Mouse (Mus musculus) olfactory bulb, adult 2 months (tissue): ENCODE measurements around the gene Mcm5. TPM values are rescaled to one million over a fixed set of nuclear protein-coding genes. Genes with fewer than 3 reads are reported as not detected.

ENCODE experiments used
- H3K27ac ChIP-seq: fragments of 200-500 bp; 2 replicates; pipeline ENCODE4 v1.5.1; 2012; ENCODE audit warnings: low read depth, low read length; ENCODE audit not compliant: insufficient read depth
- H3K4me1 ChIP-seq: fragments of 200-500 bp; 2 replicates; pipeline ENCODE4 v1.6.1; 2012; ENCODE audit warnings: low read length; ENCODE audit not compliant: control insufficient read depth, insufficient read depth
- H3K4me3 ChIP-seq: fragments of 200-500 bp; 2 replicates; pipeline ENCODE4 v1.5.1; 2012; ENCODE audit warnings: mild to moderate bottlenecking, low read depth, low read length, moderate library complexity; ENCODE audit not compliant: insufficient read depth
- CTCF ChIP-seq: fragments of 200-500 bp; IDR thresholded peaks from 2 replicates; pipeline ENCODE4 v1.5.1; 2012; ENCODE audit warnings: low read depth, mild to moderate bottlenecking, low read length, moderate library complexity; ENCODE audit not compliant: insufficient read depth
- POLR2A ChIP-seq: fragments of 200-500 bp; IDR thresholded peaks from 2 replicates; pipeline ENCODE4 v1.6.1; 2012; ENCODE audit warnings: mild to moderate bottlenecking, low read depth, low read length, moderate library complexity; ENCODE audit not compliant: insufficient read depth
- WGBS: fragments of 180-500 bp; shearing (Covaris S2); methylation state at CpG from one replicate; pipeline ENCODE4 v1.1.7; 2018; 5-methylcytosine and 5-hydroxymethylcytosine counted together
- polyA plus RNA-seq: library from polyadenylated mRNA; stranded (reverse); fragments of >200 nt; gene quantifications from 2 replicates; pipeline ENCODE4 v1.2.4, GENCODE M21; 2012; ENCODE audit warnings: low replicate concordance; ENCODE audit not compliant: missing spikeins, insufficient read depth, insufficient read length

Gene Mcm5
- polyA plus RNA-seq, 1 experiment = not detected

DNA sequence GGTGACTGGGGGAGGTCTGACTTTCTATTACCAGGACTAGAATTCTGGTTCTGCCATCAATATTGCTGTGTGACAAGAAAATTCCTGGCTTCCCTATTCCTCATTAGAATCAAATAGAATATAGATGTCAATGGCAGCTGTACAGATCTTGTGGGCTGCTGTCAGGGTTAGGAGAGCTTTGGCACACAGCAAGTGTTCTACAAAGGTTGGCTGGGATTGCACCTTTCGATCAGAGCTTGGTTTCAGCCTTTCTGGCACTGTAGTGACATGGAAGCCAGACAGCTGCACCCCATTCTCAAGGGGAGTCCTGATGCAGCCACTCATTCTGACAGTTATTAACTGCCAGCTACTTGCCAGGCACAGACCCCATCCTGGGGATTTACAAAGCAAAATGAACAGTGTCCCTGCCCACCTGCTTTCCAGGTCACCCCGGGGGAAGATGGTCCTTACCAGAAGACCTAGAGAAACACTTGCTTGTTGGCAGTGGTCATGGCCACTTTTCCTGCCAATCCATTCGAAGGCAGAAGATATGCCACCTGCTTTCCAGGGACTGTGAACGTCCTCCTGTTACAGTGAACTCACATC, 18.5 kb upstream of the Mcm5 start:
- Histone ChIP-seq H3K4me3 (no peak overlapping the region), H3K4me1 (peaks cover 14% of the 10 kb centered on the region), H3K27ac (no peak overlapping the region)
- TF ChIP-seq POLR2A (no peak), CTCF (no peak)
- WGBS = 85% methylated on average over 4 of the region's 4 CpGs

DNA sequence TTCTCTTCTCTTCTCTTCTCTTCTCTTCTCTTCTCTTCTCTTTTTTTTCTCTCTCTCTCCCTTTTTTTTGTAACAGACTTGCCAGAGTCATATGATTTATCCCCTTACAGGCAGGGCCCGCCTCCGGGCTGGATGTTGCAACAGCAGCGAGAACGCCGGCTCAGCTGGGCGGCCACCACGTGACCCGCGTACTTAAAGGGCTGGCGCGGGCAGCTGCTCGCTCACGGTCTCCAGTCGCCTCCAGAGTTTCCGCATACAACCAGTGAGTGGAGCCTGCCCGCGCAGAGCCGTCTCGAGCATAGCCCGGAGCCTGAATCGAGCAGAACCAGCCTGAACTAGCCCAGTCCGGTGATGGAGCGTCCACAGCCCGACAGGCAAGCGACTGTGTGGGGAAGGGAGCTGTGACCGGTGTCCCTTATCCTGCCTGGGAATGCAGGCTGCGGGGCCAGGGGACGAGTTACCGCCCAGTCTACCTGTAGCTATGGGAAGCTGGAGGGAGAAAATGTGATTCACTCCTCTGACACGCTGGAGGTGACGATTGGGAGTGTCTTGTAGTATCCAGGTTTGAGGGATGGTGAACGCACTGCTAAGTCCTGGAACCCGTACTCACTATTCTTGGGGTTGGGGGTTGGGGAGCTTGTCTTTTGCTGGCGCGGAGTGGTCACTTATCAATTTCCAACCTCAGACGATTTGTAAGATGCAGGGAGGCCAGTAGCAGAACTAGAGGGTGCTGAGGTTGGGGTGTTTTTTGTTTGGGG, 15.8 kb upstream of the Mcm5 start, which contains the start of gene Hmox1:
TSS of gene Hmox1 (plus strand) at position 223 of the 758 bp plus-strand sequence.
- peaks cover 14% of the 10 kb centered on the region for H3K4me1 ChIP-seq
- peak within 1 kb of the TSS; percentile 51 for H3K4me3 ChIP-seq
- no peak within 1 kb of the TSS for H3K27ac ChIP-seq
- WGBS = 3% methylated on average over 36 of the region's 36 CpGs
- TF ChIP-seq POLR2A (no peak), CTCF (no peak)

DNA sequence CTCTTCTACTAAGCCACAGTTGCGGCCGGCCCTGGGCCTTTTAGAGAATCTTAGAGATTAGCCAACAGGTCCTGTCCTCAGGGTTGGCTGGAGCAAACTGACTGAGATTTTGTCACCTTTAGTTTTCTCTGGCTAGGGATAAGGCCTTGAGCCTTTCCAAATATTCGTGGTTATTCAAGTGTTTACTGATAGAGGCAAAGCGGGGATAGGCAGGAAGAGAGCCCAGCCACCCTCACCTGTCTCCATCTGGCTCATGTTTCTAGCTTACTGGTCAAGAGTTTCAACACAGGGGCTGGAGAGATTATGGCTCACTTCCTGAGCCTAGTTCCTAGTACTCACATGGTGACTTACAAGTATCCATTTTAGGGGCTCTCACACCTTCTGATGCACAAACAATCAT, 6.4 kb upstream of the Mcm5 start:
- no peak overlapping the region for H3K27ac ChIP-seq
- no peak overlapping the region for H3K4me3 ChIP-seq
- H3K4me1 ChIP-seq = no peaks in the 10 kb centered on the region
- TF ChIP-seq CTCF = no peak
- no peak for TF ChIP-seq POLR2A
- WGBS = 94% methylated on average over 4 of the region's 4 CpGs

DNA sequence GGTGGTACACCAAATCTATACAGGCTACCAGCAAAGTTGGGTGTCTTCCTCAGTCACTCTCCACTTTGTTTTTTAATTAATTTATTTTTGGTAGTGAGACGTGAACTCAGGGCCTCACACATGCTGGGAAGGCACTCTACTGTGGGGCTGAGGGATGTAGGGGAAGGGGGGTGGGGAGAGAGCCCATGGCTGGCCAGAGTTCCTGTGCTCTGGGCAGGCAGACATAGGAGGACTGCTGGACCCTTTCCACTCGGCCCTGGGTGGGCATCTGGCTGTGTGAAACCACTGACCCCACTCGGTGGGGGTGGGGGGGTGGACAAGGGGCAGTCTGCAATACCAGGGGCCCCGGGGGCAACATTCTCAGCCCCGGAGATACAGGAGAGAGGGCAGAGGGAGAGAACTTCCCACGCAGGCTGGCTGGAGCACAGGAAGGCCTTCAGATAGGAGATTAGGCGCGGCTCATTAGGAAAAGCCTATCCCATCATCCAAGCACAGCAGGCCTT, 5.9 kb upstream of the Mcm5 start:
- 57% methylated on average over 8 of the region's 8 CpGs for WGBS
- no peak for TF ChIP-seq POLR2A
- no peak for TF ChIP-seq CTCF
- Histone ChIP-seq H3K4me1 (no peaks in the 10 kb centered on the region), H3K27ac (no peak overlapping the region), H3K4me3 (no peak overlapping the region)

DNA sequence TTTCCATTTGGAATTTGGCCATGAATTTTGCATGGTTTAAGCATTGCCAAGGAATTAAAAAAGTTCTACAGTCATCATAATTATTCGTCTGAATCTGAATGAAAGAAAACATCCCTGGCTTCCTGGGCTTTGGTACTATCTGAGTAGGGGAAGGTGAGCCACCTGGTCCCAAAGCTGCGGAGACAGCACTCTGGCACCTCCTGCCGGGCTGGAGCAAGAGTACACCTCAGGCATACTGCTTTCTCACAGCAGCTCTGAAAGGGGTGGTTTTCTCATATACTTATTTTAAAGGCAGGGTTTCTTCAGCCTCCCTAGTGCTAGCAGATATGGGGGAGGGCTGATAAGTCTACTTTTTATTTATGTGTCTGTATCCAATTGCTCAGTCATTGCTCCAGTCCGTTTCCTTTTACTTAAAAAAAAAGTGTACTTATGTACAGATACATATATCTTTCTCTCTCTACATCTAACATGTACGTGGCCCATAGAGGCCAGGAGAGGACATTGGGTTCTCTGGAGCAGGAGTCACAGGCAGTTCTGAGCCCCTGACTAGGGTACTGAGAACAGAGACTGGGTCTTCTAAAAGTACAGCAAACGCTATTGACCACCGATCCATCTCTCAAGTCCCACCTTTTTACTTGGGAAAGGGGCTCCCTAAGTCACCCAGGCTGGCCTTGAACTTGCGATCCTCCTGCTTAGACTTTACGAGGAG, 688 bp upstream of the Mcm5 start:
- Histone ChIP-seq H3K4me1 (peaks cover 8% of the 10 kb centered on the region), H3K4me3 (peak overlapping the region; percentile 63), H3K27ac (peak overlapping the region; percentile 64)
- TF ChIP-seq POLR2A (no peak), CTCF (peak; percentile 63; the same call in 1 of the 2 replicates)
- 1% methylated on average over 9 of the region's 9 CpGs for WGBS

DNA sequence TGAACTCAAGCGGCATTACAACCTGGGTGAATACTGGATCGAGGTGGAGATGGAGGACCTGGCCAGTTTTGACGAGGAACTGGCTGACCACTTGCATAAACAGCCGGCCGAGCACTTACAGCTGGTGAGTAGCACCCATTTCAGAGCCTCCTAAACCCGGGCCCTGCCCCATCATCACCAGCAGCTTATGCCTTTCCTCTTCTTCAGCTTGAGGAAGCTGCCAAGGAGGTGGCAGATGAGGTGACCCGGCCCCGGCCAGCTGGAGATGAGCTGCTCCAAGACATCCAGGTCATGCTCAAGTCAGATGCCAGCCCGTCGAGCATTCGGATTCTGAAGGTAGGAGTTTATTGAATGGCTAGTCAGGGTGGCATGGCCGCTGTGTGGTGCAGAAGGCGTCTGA, 724 bp downstream of the Mcm5 start:
- 15% methylated on average over 13 of the region's 13 CpGs for WGBS
- H3K27ac ChIP-seq = no peak overlapping the region
- no peak for TF ChIP-seq CTCF
- no peak for TF ChIP-seq POLR2A
- H3K4me1 ChIP-seq = peaks cover 8% of the 10 kb centered on the region
- peak overlapping the region; percentile 70 for H3K4me3 ChIP-seq

DNA sequence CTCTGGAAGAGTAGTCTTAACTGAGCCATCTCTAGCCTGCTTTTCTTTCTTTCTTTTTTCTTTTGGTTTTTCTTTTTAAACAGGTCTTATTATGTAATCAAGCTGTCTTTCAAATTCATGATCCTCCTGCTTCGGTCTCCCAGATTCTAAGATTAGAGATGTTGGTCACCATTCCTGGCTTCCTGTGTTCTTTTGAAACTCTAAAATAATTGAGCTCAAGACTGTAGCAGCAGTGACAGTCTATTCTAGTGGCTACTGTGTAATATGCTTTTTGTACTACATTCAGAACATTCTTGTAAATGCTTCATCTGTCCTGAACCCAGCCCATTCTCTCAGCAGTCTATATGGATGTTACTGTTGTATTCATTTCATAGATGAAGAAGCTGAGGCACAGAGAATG, 9.1 kb downstream of the Mcm5 start:
- Histone ChIP-seq H3K4me1 (no peaks in the 10 kb centered on the region), H3K4me3 (no peak overlapping the region), H3K27ac (no peak overlapping the region)
- WGBS = 89% methylated on average over 1 of the region's 1 CpGs
- TF ChIP-seq POLR2A (no peak), CTCF (no peak)

DNA sequence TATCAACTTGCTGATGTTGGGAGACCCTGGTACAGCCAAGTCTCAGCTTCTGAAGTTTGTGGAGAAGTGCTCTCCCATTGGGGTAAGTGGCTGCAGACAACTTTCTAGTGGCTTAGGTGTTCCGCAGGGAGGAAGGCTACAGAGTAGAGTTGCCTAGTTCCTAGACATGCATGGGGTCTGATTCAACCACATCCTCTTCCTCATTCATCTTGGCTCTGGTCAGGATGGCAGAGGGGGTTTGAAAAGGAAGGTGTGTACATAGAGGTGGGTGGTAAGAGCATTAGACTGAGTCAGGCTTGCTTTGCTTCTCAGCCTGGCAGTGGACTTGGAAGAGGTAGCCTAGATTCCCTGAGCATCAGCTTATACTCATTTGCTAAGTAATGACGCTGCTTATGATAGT, 9.9 kb downstream of the Mcm5 start:
- WGBS = 96% methylated on average over 2 of the region's 2 CpGs
- Histone ChIP-seq H3K4me1 (no peaks in the 10 kb centered on the region), H3K27ac (no peak overlapping the region), H3K4me3 (no peak overlapping the region)
- TF ChIP-seq CTCF (no peak), POLR2A (no peak)

DNA sequence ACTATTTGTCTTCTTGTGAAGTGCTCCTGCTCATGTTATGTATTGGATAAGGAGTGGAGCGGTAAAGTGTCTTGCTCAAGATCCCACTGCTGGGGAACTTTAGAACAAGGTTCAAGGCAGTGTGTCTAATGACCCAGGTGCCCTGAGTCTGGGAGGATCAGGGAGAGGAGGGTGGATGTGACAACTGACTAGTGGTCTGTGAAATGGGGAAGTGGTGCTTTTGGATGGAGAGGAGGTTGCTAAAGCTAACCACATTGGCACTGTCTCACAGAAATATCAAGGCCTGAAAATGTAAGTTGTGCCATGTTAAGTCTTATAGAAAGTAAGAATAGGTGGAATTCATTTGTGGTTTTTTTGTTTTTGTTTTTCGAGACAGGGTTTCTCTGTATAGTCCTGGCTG, 10.4 kb downstream of the Mcm5 start:
- 95% methylated on average over 2 of the region's 2 CpGs for WGBS

More for the DNA sequence above, 10.4 kb downstream of the Mcm5 start:
- H3K27ac ChIP-seq = no peak overlapping the region
- peaks cover 3% of the 10 kb centered on the region for H3K4me1 ChIP-seq
- H3K4me3 ChIP-seq = no peak overlapping the region
- no peak for TF ChIP-seq POLR2A
- TF ChIP-seq CTCF = no peak
